Mouse (Mus musculus) MEL (cell line): Measurements from ENCODE around the gene Gm10142. TPM values are rescaled to one million over a fixed set of nuclear protein-coding genes. Genes with fewer than 3 reads are reported as not detected.

Experiments
- DNase-seq: peaks from one replicate; pipeline ENCODE4 v3.0.0; 2011; ENCODE audit warnings: low read depth, low spot score
- H3K27ac ChIP-seq: 2 replicates; pipeline ENCODE4 v1.5.1; 2012; ENCODE audit warnings: low read depth, mild to moderate bottlenecking, control low read depth, low read length, moderate library complexity; ENCODE audit not compliant: control insufficient read depth
- H3K27me3 ChIP-seq, 2 experiments: fragments of 150-350 bp in 1 of 2; sonication (generic) in 1 of 2; 2 replicates each; pipeline ENCODE4 v1.6.1; 2012; ENCODE audit warnings: low read length in 2 of 2, mild to moderate bottlenecking in 2 of 2, improper control_type of control experiment in 1 of 2, moderate library complexity in 1 of 2; ENCODE audit not compliant: insufficient read depth in 2 of 2, control insufficient read depth in 1 of 2
- H3K36me3 ChIP-seq, 2 experiments: 2 replicates each; pipeline ENCODE4 v1.6.1; 2012 to 2014; ENCODE audit warnings: low read length in 2 of 2, improper control_type of control experiment in 1 of 2, inconsistent platforms in 1 of 2, mild to moderate bottlenecking in 1 of 2; ENCODE audit not compliant: insufficient read depth in 2 of 2, control insufficient read depth in 1 of 2
- H3K4me1 ChIP-seq, 2 experiments: fragments of 150-350 bp in 1 of 2; sonication (generic) in 1 of 2; 2 replicates each; pipeline ENCODE4 v1.6.1; 2012; ENCODE audit warnings: low read length in 2 of 2, improper control_type of control experiment in 1 of 2, mild to moderate bottlenecking in 1 of 2; ENCODE audit not compliant: insufficient read depth in 2 of 2, control insufficient read depth in 1 of 2
- H3K4me3 ChIP-seq, 2 experiments: fragments of 150-350 bp in 1 of 2; sonication (generic) in 1 of 2; 2 replicates each; pipeline ENCODE4 v1.5.1; 2012; ENCODE audit warnings: low read depth in 2 of 2, low read length in 2 of 2, mild to moderate bottlenecking in 2 of 2, moderate library complexity in 2 of 2, control low read depth in 1 of 2, improper control_type of control experiment in 1 of 2; ENCODE audit not compliant: control insufficient read depth in 1 of 2, insufficient read depth in 1 of 2
- H3K79me2 ChIP-seq: 2 replicates; pipeline ENCODE4 v1.6.1; 2012; ENCODE audit warnings: mild to moderate bottlenecking, low read length, moderate library complexity; ENCODE audit not compliant: control insufficient read depth, poor library complexity, insufficient read depth
- H3K9ac ChIP-seq: 2 replicates; pipeline ENCODE4 v1.6.1; 2012; ENCODE audit warnings: low read depth, mild to moderate bottlenecking, control low read depth, low read length, moderate library complexity; ENCODE audit not compliant: control insufficient read depth, poor library complexity, severe bottlenecking
- H3K9me3 ChIP-seq: fragments of 150-350 bp; sonication (generic); replicated peaks from 2 replicates; pipeline ENCODE4 v1.6.1; 2012; ENCODE audit warnings: mild to moderate bottlenecking, low read length, improper control_type of control experiment, moderate library complexity; ENCODE audit not compliant: insufficient read depth
- CHD1 ChIP-seq: IDR thresholded peaks from 2 replicates; pipeline ENCODE4 v1.6.1; 2012; ENCODE audit warnings: low read depth, mild to moderate bottlenecking, inconsistent platforms, low read length, improper control_type of control experiment
- CTCF ChIP-seq, 3 experiments: IDR thresholded peaks in 2 of 3; conservative IDR thresholded peaks in 1 of 3; 2 replicates each; pipeline ENCODE4 v1.5.1; 2011 to 2012; ENCODE audit warnings: low read length in 3 of 3, low read depth in 2 of 3, mild to moderate bottlenecking in 2 of 3, improper control_type of control experiment in 1 of 3, inconsistent platforms in 1 of 3, mixed read lengths in 1 of 3, moderate library complexity in 1 of 3; ENCODE audit not compliant: control insufficient read depth in 1 of 3, insufficient read depth in 1 of 3, poor library complexity in 1 of 3, severe bottlenecking in 1 of 3
- ELF1 ChIP-seq: IDR thresholded peaks from 2 replicates; pipeline ENCODE4 v1.6.1; 2014; ENCODE audit warnings: low read depth, mild to moderate bottlenecking, inconsistent platforms, low read length, improper control_type of control experiment, moderate library complexity
- EP300 ChIP-seq, 2 experiments: IDR thresholded peaks; 2 replicates each; pipeline ENCODE4 v1.6.1; 2011; ENCODE audit warnings: improper control_type of control experiment in 2 of 2, low read length in 2 of 2, low read depth in 1 of 2, mild to moderate bottlenecking in 1 of 2
- ETS1 ChIP-seq: IDR thresholded peaks from 2 replicates; pipeline ENCODE4 v1.6.1; 2012; ENCODE audit warnings: low read depth, mild to moderate bottlenecking, inconsistent platforms, low read length, improper control_type of control experiment, moderate library complexity
- GABPA ChIP-seq: IDR thresholded peaks from 2 replicates; pipeline ENCODE4 v1.6.1; 2012; ENCODE audit warnings: low read depth, mild to moderate bottlenecking, inconsistent platforms, low read length, improper control_type of control experiment, moderate library complexity
- HCFC1 ChIP-seq: IDR thresholded peaks from 2 replicates; pipeline ENCODE4 v1.6.1; 2012; ENCODE audit warnings: low read depth, mild to moderate bottlenecking, inconsistent platforms, low read length, improper control_type of control experiment, moderate library complexity
- JUND ChIP-seq: IDR thresholded peaks from 2 replicates; pipeline ENCODE4 v1.6.1; 2011; ENCODE audit warnings: low read depth, mild to moderate bottlenecking, improper control_type of control experiment, low read length
- KAT2A ChIP-seq: conservative IDR thresholded peaks from 2 replicates; pipeline ENCODE4 v1.6.1; 2012; ENCODE audit warnings: low read depth, low read length, improper control_type of control experiment, inconsistent platforms
- MAZ ChIP-seq: IDR thresholded peaks from 2 replicates; pipeline ENCODE4 v1.6.1; 2012; ENCODE audit warnings: low read depth, mild to moderate bottlenecking, inconsistent platforms, low read length, improper control_type of control experiment
- MEF2A ChIP-seq: IDR thresholded peaks from 2 replicates; pipeline ENCODE4 v1.6.1; 2014; ENCODE audit warnings: low read depth, mild to moderate bottlenecking, inconsistent platforms, low read length, improper control_type of control experiment; ENCODE audit not compliant: poor library complexity, insufficient replicate concordance, severe bottlenecking; ENCODE audit errors: extremely low read depth
- MXI1 ChIP-seq: IDR thresholded peaks from 2 replicates; pipeline ENCODE4 v1.6.1; 2011; ENCODE audit warnings: mild to moderate bottlenecking, low read depth, low read length, improper control_type of control experiment
- MYB ChIP-seq: IDR thresholded peaks from 2 replicates; pipeline ENCODE4 v1.6.1; 2011; ENCODE audit warnings: mild to moderate bottlenecking, low read depth, low read length, improper control_type of control experiment
- MYC ChIP-seq: IDR thresholded peaks from 2 replicates; pipeline ENCODE4 v1.6.1; 2011; ENCODE audit warnings: low read depth, mild to moderate bottlenecking, low read length, improper control_type of control experiment, moderate library complexity
- NELFE ChIP-seq: IDR thresholded peaks from 2 replicates; pipeline ENCODE4 v1.6.1; 2011; ENCODE audit warnings: low read depth, low read length, improper control_type of control experiment
- NRF1 ChIP-seq: IDR thresholded peaks from 2 replicates; pipeline ENCODE4 v1.6.1; 2014; ENCODE audit warnings: low read depth, mild to moderate bottlenecking, inconsistent platforms, low read length, improper control_type of control experiment, moderate library complexity; ENCODE audit not compliant: poor library complexity, insufficient read depth, severe bottlenecking
- RAD21 ChIP-seq: IDR thresholded peaks from 2 replicates; pipeline ENCODE4 v1.6.1; 2011; ENCODE audit warnings: mild to moderate bottlenecking, low read depth, low read length, improper control_type of control experiment
- RCOR1 ChIP-seq: IDR thresholded peaks from 2 replicates; pipeline ENCODE4 v1.6.1; 2012; ENCODE audit warnings: low read depth, mild to moderate bottlenecking, inconsistent platforms, low read length, improper control_type of control experiment
- SIN3A ChIP-seq: IDR thresholded peaks from 2 replicates; pipeline ENCODE4 v1.6.1; 2012; ENCODE audit warnings: low read length, improper control_type of control experiment, inconsistent platforms
- SMC3 ChIP-seq: IDR thresholded peaks from 2 replicates; pipeline ENCODE4 v1.6.1; 2011; ENCODE audit warnings: low read depth, low read length, improper control_type of control experiment
- TBP ChIP-seq: IDR thresholded peaks from 2 replicates; pipeline ENCODE4 v1.8.0; 2011; ENCODE audit warnings: low read depth, low read length, improper control_type of control experiment
- TCF12 ChIP-seq: IDR thresholded peaks from 2 replicates; pipeline ENCODE4 v1.6.1; 2014; ENCODE audit warnings: low read depth, mild to moderate bottlenecking, inconsistent platforms, low read length, improper control_type of control experiment, moderate library complexity
- UBTF ChIP-seq: IDR thresholded peaks from 2 replicates; pipeline ENCODE4 v1.6.1; 2012; ENCODE audit warnings: low read depth, mild to moderate bottlenecking, inconsistent platforms, low read length, improper control_type of control experiment, moderate library complexity, borderline replicate concordance; ENCODE audit not compliant: insufficient read depth
- USF1 ChIP-seq: IDR thresholded peaks from 2 replicates; pipeline ENCODE4 v1.6.1; 2014; ENCODE audit warnings: low read depth, mild to moderate bottlenecking, inconsistent platforms, low read length, improper control_type of control experiment, moderate library complexity
- USF2 ChIP-seq, 2 experiments: IDR thresholded peaks; 2 replicates each; pipeline ENCODE4 v1.6.1; 2011 to 2012; ENCODE audit warnings: improper control_type of control experiment in 2 of 2, low read length in 2 of 2, borderline replicate concordance in 1 of 2, inconsistent platforms in 1 of 2, low read depth in 1 of 2, mild to moderate bottlenecking in 1 of 2; ENCODE audit not compliant: insufficient read depth in 1 of 2
- ZC3H11A ChIP-seq: IDR thresholded peaks from 2 replicates; pipeline ENCODE4 v1.6.1; 2012; ENCODE audit warnings: low read depth, mild to moderate bottlenecking, inconsistent platforms, low read length, improper control_type of control experiment
- ZMIZ1 ChIP-seq: IDR thresholded peaks from 2 replicates; pipeline ENCODE4 v1.6.1; 2012; ENCODE audit warnings: low read depth, mild to moderate bottlenecking, inconsistent platforms, low read length, improper control_type of control experiment, moderate library complexity
- ZNF384 ChIP-seq: IDR thresholded peaks from 2 replicates; pipeline ENCODE4 v1.6.1; 2012; ENCODE audit warnings: low read depth, mild to moderate bottlenecking, inconsistent platforms, low read length, improper control_type of control experiment
- polyA plus RNA-seq, 2 experiments: library from polyadenylated mRNA; stranded (reverse) in 1 of 2; unstranded in 1 of 2; fragments of >175 nt in 1 of 2; fragments of >200 nt in 1 of 2; gene quantifications; 2 replicates each; pipeline versions ENCODE4 v1.2.1 to v1.2.4; 2012; ENCODE audit warnings: low replicate concordance in 2 of 2, low read depth in 1 of 2; ENCODE audit not compliant: insufficient read length in 2 of 2, insufficient read depth in 1 of 2, missing spikeins in 1 of 2
- total RNA-seq: library from RNA; depleted of rRNA; stranded (reverse); fragments of 300-350 nt; gene quantifications from 2 replicates; pipeline ENCODE4 v1.2.3, GENCODE M21; 2012

Gene Gm10142
- total and polyA plus RNA-seq, 3 experiments, result not detected

- TF ChIP-seq RAD21 (peak; percentile 14), MXI1 (no peak), SMC3 (peak; percentile 37), MEF2A (no peak), CTCF (IDR thresholded peaks at IDR 0.05 in 2 of 3, conservative IDR thresholded peaks at IDR 0.05 in 1 of 3; ENCODE audit: control insufficient read depth in 1 of 3, insufficient read depth in 1 of 3, low read depth in 2 of 3, low read length in 3 of 3, poor library complexity in 1 of 3, severe bottlenecking in 1 of 3) (peak in 2 of 3 experiments; percentile 38 to 46; a peak in 4 of 6 replicates), MYC (peak; percentile 56; the same call in 1 of the 2 replicates)
- Histone ChIP-seq H3K4me3 (no peak overlapping the region), H3K27me3 (peaks cover 5 to 9% of the 10 kb centered on the region in 2 experiments), H3K4me1 (no peaks in the 10 kb centered on the region), H3K36me3 (no peaks in the 10 kb centered on the region), H3K27ac (no peak overlapping the region), H3K9ac (no peak overlapping the region), H3K79me2 (no peaks in the 10 kb centered on the region), H3K9me3 (no peaks in the 10 kb centered on the region)
- peak; percentile 30 for DNase-seq
Measured at GRCm38 (mm10) chr10:77728280-77728679, 12.7 kb downstream of the Gm10142 start.

DNA sequence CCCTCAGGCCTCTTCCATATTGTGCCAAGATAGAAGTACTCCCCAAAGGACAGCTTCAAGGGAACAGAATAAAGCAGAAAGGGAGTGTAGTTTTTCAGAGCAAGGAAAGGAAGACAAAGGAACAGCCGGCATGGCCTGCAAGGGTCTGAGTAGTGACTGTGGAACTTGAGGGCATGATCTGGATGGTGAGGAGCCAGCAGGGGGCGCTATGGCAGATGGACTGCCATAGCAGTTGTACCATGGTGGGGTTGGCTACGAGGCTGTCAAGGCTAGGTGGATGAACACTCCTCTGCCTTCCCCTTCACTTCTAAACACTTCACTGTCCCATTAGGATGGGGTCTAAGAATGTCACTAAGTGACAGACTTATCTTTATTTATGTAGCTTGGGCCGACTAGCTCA, 13.6 kb downstream of the Gm10142 start:
- H3K27ac ChIP-seq, result no peak overlapping the region
- no peaks in the 10 kb centered on the region for H3K4me1 ChIP-seq
- H3K36me3 ChIP-seq, result no peaks in the 10 kb centered on the region
- H3K27me3 ChIP-seq, result peaks cover 5 to 10% of the 10 kb centered on the region in 2 experiments
- H3K4me3 ChIP-seq, result no peak overlapping the region
- no peaks in the 10 kb centered on the region for H3K9me3 ChIP-seq
- DNase-seq, result peak; percentile 51
- H3K9ac ChIP-seq, result no peak overlapping the region
- TF ChIP-seq CTCF (IDR thresholded peaks at IDR 0.05 in 2 of 3, conservative IDR thresholded peaks at IDR 0.05 in 1 of 3; ENCODE audit: control insufficient read depth in 1 of 3, insufficient read depth in 1 of 3, low read depth in 2 of 3, low read length in 3 of 3, poor library complexity in 1 of 3, severe bottlenecking in 1 of 3) (peak; percentile 74 to 91 (median 88)), ZNF384 (no peak), ELF1 (no peak), ETS1 (no peak), RAD21 (peak; percentile 26), MYB (no peak), TCF12 (no peak), TBP (no peak), JUND (no peak), MYC (no peak), GABPA (no peak), USF2 (IDR thresholded peaks at IDR 0.05; ENCODE audit: borderline replicate concordance in 1 of 2, insufficient read depth in 1 of 2, low read depth in 1 of 2, low read length in 2 of 2) (no peak), CHD1 (no peak), MEF2A (no peak), MAZ (no peak), HCFC1 (no peak), EP300 (IDR thresholded peaks at IDR 0.05; ENCODE audit: low read depth in 1 of 2, low read length in 2 of 2) (no peak), NELFE (no peak), ZMIZ1 (no peak), USF1 (no peak), NRF1 (no peak), KAT2A (no peak), RCOR1 (no peak), ZC3H11A (peak; percentile 17), SIN3A (no peak), SMC3 (peak; percentile 62), UBTF (no peak)
- H3K79me2 ChIP-seq, result no peaks in the 10 kb centered on the region
